Mouse (Mus musculus): Measurements from ENCODE around the gene Barhl1.

- TF ChIP-seq CTCF (IDR thresholded peaks at IDR 0.05; ENCODE audit: low read depth) = no peak
- TF ChIP-seq EP300 (IDR thresholded peaks at IDR 0.05; ENCODE audit: low read depth) = no peak
Observed at GRCm38 (mm10) chr2:28893526-28893925, 22.9 kb downstream of the Barhl1 start.
